Mouse (Mus musculus): ENCODE data around the gene Grwd1. TPM values are rescaled to one million over a fixed set of nuclear protein-coding genes. Genes with fewer than 3 reads are reported as not detected.
A peak's percentile ranks its signal among the peaks of the same experiment; 100 is the strongest.

The Grwd1 gene
- polyA plus RNA-seq, 1 experiment from 2014 or later, result 44.0 TPM

GRCm38 (mm10) chr7:45820913-45821312 lies 9.8 kb downstream of the Grwd1 start:
- no peaks in the 10 kb centered on the region for H3K27me3 ChIP-seq (replicated peaks; ENCODE audit: control insufficient read depth, insufficient read depth, low read length)

GRCm38 (mm10) chr7:45819843-45820242 lies 10.9 kb downstream of the Grwd1 start:
- peak overlapping the region; percentile 34 for H3K4me2 ChIP-seq (ENCODE audit: low read length)
- no peaks in the 10 kb centered on the region for H3K9me3 ChIP-seq (ENCODE audit: control insufficient read depth, low read length)
- peaks cover 4% of the 10 kb centered on the region; the same call in 1 of the 2 replicates for H3K36me3 ChIP-seq (ENCODE audit: control insufficient read depth, insufficient read depth, low read length)
- WGBS, result 9% methylated on average over 25 of the region's 25 CpGs
- 0 out of 2 replicates have a peak overlapping the region, but pooled peaks have one; percentile 27 for H3K9ac ChIP-seq (ENCODE audit: low read depth, low read length)
- H3K27me3 ChIP-seq (replicated peaks; ENCODE audit: control insufficient read depth, insufficient read depth, low read length), result no peaks in the 10 kb centered on the region
- H3K4me1 ChIP-seq (ENCODE audit: control insufficient read depth, insufficient read depth, low read depth, low read length), result peaks cover 11% of the 10 kb centered on the region
- no peak overlapping the region for H3K4me3 ChIP-seq (ENCODE audit: low read length)
- no peak for ATAC-seq
- no peak overlapping the region for H3K27ac ChIP-seq (ENCODE audit: low read depth, low read length)

More at GRCm38 (mm10) chr7:45820913-45821312, 9.8 kb downstream of the Grwd1 start:
- Histone ChIP-seq H3K9me3 (ENCODE audit: control insufficient read depth, low read length) (no peaks in the 10 kb centered on the region), H3K4me3 (ENCODE audit: low read length) (no peak overlapping the region), H3K4me1 (ENCODE audit: control insufficient read depth, insufficient read depth, low read depth, low read length) (peaks cover 1% of the 10 kb centered on the region; the same call in 1 of the 2 replicates), H3K4me2 (ENCODE audit: low read length) (no peak overlapping the region), H3K9ac (ENCODE audit: low read depth, low read length) (no peak overlapping the region), H3K36me3 (ENCODE audit: control insufficient read depth, insufficient read depth, low read length) (peaks cover 15% of the 10 kb centered on the region), H3K27ac (ENCODE audit: low read depth, low read length) (no peak overlapping the region)
- no peak for ATAC-seq

- H3K27me3 ChIP-seq (replicated peaks; ENCODE audit: control insufficient read depth, insufficient read depth, low read length), result no peaks in the 10 kb centered on the region
- peaks cover 25% of the 10 kb centered on the region for H3K4me1 ChIP-seq (ENCODE audit: control insufficient read depth, insufficient read depth, low read depth, low read length)
- H3K36me3 ChIP-seq (ENCODE audit: control insufficient read depth, insufficient read depth, low read length), result peaks cover 17% of the 10 kb centered on the region
- H3K9me3 ChIP-seq (ENCODE audit: control insufficient read depth, low read length), result no peaks in the 10 kb centered on the region
- no peak overlapping the region for H3K4me3 ChIP-seq (ENCODE audit: low read length)
- ATAC-seq, result no peak
- no peak overlapping the region for H3K9ac ChIP-seq (ENCODE audit: low read depth, low read length)
- H3K27ac ChIP-seq (ENCODE audit: low read depth, low read length), result peak overlapping the region; percentile 72; the same call in 1 of the 2 replicates
- WGBS, result 44% methylated on average over 2 of the region's 2 CpGs
- H3K4me2 ChIP-seq (ENCODE audit: low read length), result no peak overlapping the region
Measured at GRCm38 (mm10) chr7:45815984-45816351, 14.8 kb downstream of the Grwd1 start.

GRCm38 (mm10) chr7:45815323-45815983 lies 15.3 kb downstream of the Grwd1 start:
- 37% methylated on average over 10 of the region's 10 CpGs for WGBS
- Histone ChIP-seq H3K4me3 (ENCODE audit: low read length) (peak overlapping the region; percentile 40; the same call in 1 of the 2 replicates), H3K27me3 (replicated peaks; ENCODE audit: control insufficient read depth, insufficient read depth, low read length) (no peaks in the 10 kb centered on the region), H3K9ac (ENCODE audit: low read depth, low read length) (peak overlapping the region; percentile 35), H3K27ac (ENCODE audit: low read depth, low read length) (peak overlapping the region; percentile 72), H3K4me2 (ENCODE audit: low read length) (peak overlapping the region; percentile 61), H3K9me3 (ENCODE audit: control insufficient read depth, low read length) (no peaks in the 10 kb centered on the region), H3K4me1 (ENCODE audit: control insufficient read depth, insufficient read depth, low read depth, low read length) (peaks cover 25% of the 10 kb centered on the region), H3K36me3 (ENCODE audit: control insufficient read depth, insufficient read depth, low read length) (peaks cover 22% of the 10 kb centered on the region)
- ATAC-seq, result no peak

- Histone ChIP-seq H3K36me3 (ENCODE audit: control insufficient read depth, insufficient read depth, low read length) (peaks cover 28% of the 10 kb centered on the region), H3K4me2 (ENCODE audit: low read length) (peak overlapping the region; percentile 61), H3K27me3 (replicated peaks; ENCODE audit: control insufficient read depth, insufficient read depth, low read length) (no peaks in the 10 kb centered on the region), H3K27ac (ENCODE audit: low read depth, low read length) (peak overlapping the region; percentile 72), H3K9ac (ENCODE audit: low read depth, low read length) (peak overlapping the region; percentile 33; the same call in 1 of the 2 replicates), H3K9me3 (ENCODE audit: control insufficient read depth, low read length) (no peaks in the 10 kb centered on the region), H3K4me1 (ENCODE audit: control insufficient read depth, insufficient read depth, low read depth, low read length) (peaks cover 25% of the 10 kb centered on the region), H3K4me3 (ENCODE audit: low read length) (peak overlapping the region; percentile 40)
- no peak for ATAC-seq
- 1% methylated on average over 5 of the region's 5 CpGs for WGBS
Measured at GRCm38 (mm10) chr7:45814841-45815240, 15.9 kb downstream of the Grwd1 start.

GRCm38 (mm10) chr7:45813787-45814779 lies 16.7 kb downstream of the Grwd1 start, which contains the start of gene Cyth2:
Gene Cyth2, minus strand, starts transcription at chr7:45814581.
- peaks cover 36% of the 10 kb centered on the region for H3K36me3 ChIP-seq (ENCODE audit: control insufficient read depth, insufficient read depth, low read length)
- WGBS, result under 1% methylated on average over 66 of the region's 92 CpGs
- peak; percentile 99 for ATAC-seq

GRCm38 (mm10) chr7:45812921-45813320 lies 17.8 kb downstream of the Grwd1 start:
- H3K27me3 ChIP-seq (replicated peaks; ENCODE audit: control insufficient read depth, insufficient read depth, low read length), result no peaks in the 10 kb centered on the region
- peaks cover 46% of the 10 kb centered on the region for H3K36me3 ChIP-seq (ENCODE audit: control insufficient read depth, insufficient read depth, low read length)
- no peaks in the 10 kb centered on the region for H3K9me3 ChIP-seq (ENCODE audit: control insufficient read depth, low read length)
- peaks cover 25% of the 10 kb centered on the region for H3K4me1 ChIP-seq (ENCODE audit: control insufficient read depth, insufficient read depth, low read depth, low read length)
- no peak for ATAC-seq
- H3K4me2 ChIP-seq (ENCODE audit: low read length), result peak overlapping the region; percentile 77
- peak overlapping the region; percentile 100; the same call in 1 of the 2 replicates for H3K27ac ChIP-seq (ENCODE audit: low read depth, low read length)
- H3K4me3 ChIP-seq (ENCODE audit: low read length), result peak overlapping the region; percentile 98
- peak overlapping the region; percentile 100 for H3K9ac ChIP-seq (ENCODE audit: low read depth, low read length)
- 82% methylated on average over 8 of the region's 8 CpGs for WGBS

More at GRCm38 (mm10) chr7:45813787-45814779, 16.7 kb downstream of the Grwd1 start, which contains the start of gene Cyth2:
- H3K4me2 ChIP-seq (ENCODE audit: low read length), result peak within 1 kb of the TSS; percentile 77
- peak within 1 kb of the TSS; percentile 100 for H3K9ac ChIP-seq (ENCODE audit: low read depth, low read length)
- peak within 1 kb of the TSS; percentile 98 for H3K4me3 ChIP-seq (ENCODE audit: low read length)
- H3K27me3 ChIP-seq (replicated peaks; ENCODE audit: control insufficient read depth, insufficient read depth, low read length), result no peaks in the 10 kb centered on the region
- peak within 1 kb of the TSS; percentile 100 for H3K27ac ChIP-seq (ENCODE audit: low read depth, low read length)
- no peaks in the 10 kb centered on the region for H3K9me3 ChIP-seq (ENCODE audit: control insufficient read depth, low read length)
- H3K4me1 ChIP-seq (ENCODE audit: control insufficient read depth, insufficient read depth, low read depth, low read length), result peaks cover 25% of the 10 kb centered on the region

GRCm38 (mm10) chr7:45809276-45810075 lies 21.3 kb downstream of the Grwd1 start:
- ATAC-seq, result no peak
- no peak overlapping the region for H3K9ac ChIP-seq (ENCODE audit: low read depth, low read length)
- no peaks in the 10 kb centered on the region for H3K27me3 ChIP-seq (replicated peaks; ENCODE audit: control insufficient read depth, insufficient read depth, low read length)
- H3K27ac ChIP-seq (ENCODE audit: low read depth, low read length), result no peak overlapping the region
- H3K4me1 ChIP-seq (ENCODE audit: control insufficient read depth, insufficient read depth, low read depth, low read length), result peaks cover 12% of the 10 kb centered on the region
- 75% methylated on average over 14 of the region's 14 CpGs for WGBS
- no peak overlapping the region for H3K4me3 ChIP-seq (ENCODE audit: low read length)
- H3K36me3 ChIP-seq (ENCODE audit: control insufficient read depth, insufficient read depth, low read length), result peaks cover 60% of the 10 kb centered on the region
- H3K4me2 ChIP-seq (ENCODE audit: low read length), result no peak overlapping the region
- H3K9me3 ChIP-seq (ENCODE audit: control insufficient read depth, low read length), result no peaks in the 10 kb centered on the region
